Mouse (Mus musculus) brain, embryonic 18.5 days (tissue): ENCODE data around the gene Cyp4f13.

Experiments
- DNase-seq: peaks from one replicate; pipeline ENCODE4 v3.0.0-alpha.2; 2012; ENCODE audit warnings: low read depth, low spot score

Cyp4f13 gene

DNA sequence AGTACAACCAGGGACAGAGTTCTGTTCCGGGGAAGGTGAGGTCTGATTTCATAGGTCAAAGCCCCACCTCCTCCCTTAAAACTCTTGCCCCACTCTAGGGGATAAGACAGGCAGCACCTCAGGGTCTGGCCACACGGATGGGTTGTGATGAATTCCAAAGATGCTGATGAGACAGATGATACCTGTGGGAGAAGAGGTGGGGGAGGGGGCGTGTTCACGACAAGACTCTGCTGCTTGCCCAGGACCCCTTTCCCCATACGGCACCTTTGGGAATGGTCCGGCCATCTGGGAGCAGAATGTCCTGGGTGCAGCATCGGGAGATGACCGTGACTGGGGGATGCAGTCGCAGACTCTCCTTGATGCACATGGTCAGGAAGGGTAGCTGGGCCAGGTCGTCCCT, 41.0 kb downstream of the Cyp4f13 start:
- no peak for DNase-seq

DNA sequence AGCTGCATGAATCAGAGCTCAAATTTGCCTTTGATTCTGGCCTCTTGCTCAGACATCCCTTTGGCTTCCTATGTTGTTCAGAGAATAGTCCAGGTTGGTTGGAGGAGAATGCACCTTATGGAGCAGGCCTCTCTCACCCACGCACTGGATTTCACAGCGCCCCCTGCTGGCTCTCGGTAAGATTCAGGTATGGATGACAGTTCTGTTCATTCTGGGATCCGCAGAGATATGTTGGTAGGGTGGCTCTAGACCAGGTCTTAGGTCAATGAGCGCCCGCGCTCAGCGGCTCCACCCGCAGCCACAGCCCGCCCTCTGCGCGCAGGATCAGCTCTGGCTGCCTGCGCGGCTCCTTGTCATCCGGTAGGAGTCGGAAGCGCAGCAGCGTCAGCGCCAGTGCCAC, 42.0 kb downstream of the Cyp4f13 start:
- DNase-seq = no peak

DNA sequence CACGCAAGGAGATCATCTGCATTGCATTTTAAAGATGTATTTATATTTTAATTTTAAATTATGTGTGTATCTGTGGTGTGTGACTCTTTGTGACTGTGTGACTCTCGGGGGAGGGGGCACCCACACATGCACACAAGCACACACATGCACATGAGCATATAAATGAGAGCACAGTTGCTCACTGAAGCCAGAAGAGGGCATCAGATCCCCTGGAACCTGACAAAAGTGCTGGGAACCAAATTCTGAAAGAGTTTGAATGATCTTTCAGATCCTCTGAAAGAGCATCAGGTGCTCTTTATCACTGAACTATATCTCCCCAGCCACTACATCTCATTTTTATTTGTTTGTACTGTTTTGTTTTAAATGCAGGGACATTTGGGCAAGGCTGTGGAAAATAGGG, 42.8 kb downstream of the Cyp4f13 start:
- no peak for DNase-seq

DNA sequence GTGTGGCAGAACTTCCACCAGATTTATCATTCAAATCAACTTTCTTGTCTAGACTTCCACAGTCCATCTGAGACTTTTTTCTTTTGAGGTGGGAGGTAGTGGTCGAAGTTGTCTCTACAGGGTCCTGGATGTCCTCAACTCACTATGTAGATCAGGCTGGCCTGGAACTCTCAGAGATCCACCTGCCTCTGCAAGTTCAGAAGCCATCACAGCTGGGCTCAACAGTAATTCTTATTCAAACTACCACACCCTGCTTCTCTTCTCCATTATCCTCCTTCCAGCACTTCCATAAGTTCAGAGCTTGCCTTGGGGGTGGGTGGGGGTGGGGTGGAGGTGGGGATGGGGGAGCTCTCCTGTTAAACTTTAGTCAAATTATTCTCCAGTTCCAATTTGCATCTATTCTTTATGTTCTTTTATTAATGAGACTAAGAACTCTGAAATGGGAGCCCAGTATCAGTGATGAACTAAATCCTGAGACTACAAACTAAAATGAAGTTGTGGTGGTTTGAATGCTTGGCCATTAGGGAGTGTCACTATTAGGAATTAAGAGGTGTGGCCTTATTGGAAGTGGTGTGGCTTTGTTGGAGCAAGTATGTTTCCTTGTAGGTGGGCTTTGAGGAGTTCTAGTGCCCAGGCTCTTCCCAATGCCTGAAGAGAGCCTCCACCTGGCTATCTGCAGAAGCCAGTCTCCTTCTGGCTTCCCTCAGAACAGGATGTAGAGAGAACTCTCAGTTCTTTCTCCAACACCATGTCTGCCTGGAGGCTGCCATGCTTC, 45.3 kb downstream of the Cyp4f13 start:
- DNase-seq = no peak

DNA sequence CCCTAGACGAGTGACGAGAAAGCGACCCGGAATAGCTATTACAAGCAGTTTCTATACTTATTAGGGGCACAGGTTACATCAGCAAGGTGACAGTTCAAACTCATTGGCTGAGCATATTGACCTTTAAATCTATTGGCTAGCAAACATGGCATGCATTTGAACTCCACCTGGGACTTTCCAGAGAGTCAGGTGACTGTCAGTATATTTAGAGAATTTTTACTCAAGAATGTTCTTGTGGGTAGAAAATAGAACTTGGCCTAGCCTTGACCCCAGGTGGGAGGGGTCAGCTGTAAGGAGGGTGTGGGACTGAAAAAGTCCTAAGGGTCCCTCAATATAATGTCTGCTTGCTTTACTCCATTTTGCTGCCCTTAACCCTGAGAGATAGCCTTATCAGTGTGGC, 51.8 kb downstream of the Cyp4f13 start:
- DNase-seq = no peak

DNA sequence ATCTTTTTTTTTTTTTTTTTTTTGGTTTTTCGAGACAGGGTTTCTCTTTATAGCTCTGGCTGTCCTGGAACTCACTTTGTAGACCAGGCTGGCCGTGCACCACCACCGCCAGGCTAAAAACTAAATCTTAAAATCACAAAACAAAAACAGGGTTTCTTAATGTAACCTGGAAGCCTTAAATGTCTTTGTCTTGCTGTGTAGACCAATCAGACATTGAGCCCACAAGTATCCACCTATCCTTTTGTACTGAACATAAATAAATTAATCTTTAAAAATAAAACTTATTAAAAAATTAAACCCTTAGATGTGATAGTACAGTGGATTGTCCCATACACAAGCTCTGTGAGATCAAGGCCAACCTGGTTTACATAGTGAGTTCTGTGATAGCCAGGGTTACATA, 53.3 kb downstream of the Cyp4f13 start:
- no peak for DNase-seq

DNA sequence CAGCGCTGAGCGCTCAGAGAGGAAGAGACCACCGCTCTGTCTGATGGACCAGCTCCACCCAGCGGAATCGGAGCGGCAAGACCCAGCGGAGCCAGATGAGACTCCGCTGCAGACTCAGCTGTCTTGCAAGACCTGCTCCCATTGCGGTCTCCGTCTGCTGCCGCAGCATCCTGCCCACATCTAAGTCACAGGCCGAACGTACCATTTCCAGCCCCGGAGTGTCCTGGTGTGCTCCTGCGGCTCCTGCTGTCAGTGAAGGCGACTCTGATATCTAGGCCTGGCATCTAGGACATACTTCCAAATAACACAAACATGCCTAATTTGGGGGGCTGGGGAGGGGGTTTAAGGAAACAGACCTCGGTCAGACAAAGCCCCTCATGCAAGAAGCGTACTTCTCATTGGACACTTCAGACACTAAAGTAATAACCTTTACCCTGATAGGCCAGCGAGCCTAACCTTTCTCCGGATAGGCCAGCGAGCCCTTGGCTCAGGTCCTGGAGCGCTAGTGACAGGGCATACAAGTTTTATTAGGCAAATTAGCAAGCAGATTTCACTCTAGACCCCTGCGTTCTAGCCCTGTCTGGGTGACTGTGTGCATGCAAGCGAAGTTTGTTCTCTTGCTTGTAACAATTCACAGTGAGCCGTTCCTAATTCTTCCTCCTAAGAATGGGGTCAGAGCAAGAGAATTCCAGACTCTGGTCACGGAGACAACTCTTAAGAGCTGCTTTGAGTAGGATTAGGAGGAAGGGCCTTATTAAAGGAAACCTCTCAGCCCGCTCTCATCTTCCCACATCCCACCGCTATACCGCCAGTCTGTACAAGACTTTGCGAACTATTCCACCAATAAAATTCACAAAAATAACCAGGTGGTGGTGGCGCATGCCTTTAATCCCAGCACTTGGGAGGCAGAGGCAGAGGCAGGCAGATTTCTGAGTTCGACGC, 55.7 kb downstream of the Cyp4f13 start, which contains the start of gene Zfp870:
Gene Zfp870 (minus strand): TSS at position 404 of the 942 bp plus-strand sequence.
- DNase-seq = peak; percentile 86

DNA sequence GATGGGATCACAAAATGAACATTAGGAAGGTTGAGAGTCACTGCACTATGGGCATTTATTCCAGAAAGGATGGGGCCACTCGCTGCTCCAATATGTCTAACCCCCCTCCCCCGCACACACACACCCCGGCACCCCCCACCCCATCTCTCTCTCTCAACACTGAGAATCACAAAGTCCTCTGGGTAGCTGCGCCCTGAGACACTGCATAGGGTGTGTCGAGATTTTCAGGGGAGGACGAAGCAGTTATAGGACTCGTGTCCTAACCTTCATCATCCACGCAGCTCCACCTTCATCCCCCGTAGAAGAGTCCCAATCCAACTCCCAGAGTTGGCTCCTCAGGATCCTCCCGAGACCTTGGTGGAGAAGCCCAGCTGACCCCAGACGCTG, 56.4 kb downstream of the Cyp4f13 start:
- DNase-seq = no peak

DNA sequence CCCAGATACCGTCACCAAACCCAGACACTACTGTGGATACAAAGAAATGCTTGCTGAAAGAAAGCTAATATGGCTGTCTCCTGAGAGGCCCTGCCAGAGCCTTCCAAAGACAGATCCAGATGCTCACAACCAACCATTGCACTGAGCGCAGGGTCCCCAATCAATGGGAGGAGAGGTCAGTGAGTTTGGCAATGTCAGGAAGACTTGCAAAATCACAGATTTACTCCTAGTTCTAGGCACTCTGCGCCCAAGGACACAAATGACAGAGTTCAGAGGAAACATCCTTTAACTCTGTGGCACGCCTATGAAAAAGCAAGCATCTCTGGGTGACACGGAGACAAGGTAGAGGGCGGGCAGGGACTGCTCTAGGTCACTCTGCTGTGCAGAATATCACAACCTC, 57.6 kb downstream of the Cyp4f13 start:
- no peak for DNase-seq

DNA sequence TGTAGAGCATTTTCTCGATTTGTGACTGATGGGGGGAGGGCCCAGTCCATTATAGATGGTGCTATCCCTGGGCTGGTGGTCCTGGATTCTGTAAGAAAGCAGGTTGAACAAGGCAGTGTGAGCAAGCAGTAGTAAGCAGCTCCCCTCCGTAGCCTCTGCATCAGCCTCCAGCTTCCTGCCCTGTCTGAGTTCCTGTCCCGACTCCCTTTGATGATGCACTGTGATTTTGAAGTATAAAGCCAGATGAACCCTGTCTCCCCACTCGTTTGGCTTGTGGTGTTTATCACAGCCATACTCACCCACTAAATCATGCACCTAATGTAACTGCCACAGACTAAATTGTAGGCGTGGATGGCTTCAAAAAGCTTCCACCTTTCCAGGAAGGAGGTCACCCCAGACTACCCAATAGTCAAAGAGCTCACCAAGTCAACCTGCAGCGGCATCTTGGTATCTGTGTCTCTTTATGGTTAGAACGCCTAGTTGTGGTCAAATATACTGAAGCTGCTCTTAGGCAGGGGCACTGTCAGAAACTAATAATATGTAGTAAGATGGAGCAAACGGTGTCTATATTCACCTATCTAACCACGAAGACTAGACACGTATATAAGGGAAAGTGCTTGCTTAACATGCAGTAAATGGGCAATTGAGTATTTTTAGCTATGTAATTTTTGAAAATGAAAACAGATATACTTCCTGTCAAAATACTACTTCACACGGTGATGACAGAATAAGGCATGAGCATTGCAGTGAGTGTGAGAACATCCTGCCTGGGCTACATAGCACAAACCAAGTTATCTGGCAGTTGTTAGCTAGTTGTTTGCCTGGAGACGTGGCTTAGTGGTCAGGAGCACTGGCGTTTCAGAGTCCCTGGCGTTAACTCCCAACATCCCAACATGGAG, 66.6 kb downstream of the Cyp4f13 start:
- DNase-seq = no peak

DNA sequence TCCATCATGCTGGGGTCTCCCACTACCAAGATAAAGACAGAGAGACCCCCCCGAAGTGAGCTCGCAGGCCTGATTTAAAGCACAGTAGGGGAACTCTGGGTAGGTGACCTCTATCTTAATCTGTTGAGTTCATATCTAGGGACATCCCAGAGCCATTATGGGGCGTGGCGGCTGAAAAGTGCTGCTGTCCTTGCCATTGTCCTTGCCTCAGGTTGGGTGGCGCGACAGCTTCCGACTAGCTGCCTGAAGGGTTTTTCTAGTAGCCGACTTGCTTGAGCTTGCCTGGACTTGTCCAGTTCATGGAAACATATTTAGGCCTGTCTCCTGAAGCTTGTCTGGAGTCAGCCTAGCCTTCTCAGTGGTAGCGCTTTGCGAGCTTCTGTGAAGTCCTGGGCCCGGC, 68.4 kb downstream of the Cyp4f13 start:
- no peak for DNase-seq

DNA sequence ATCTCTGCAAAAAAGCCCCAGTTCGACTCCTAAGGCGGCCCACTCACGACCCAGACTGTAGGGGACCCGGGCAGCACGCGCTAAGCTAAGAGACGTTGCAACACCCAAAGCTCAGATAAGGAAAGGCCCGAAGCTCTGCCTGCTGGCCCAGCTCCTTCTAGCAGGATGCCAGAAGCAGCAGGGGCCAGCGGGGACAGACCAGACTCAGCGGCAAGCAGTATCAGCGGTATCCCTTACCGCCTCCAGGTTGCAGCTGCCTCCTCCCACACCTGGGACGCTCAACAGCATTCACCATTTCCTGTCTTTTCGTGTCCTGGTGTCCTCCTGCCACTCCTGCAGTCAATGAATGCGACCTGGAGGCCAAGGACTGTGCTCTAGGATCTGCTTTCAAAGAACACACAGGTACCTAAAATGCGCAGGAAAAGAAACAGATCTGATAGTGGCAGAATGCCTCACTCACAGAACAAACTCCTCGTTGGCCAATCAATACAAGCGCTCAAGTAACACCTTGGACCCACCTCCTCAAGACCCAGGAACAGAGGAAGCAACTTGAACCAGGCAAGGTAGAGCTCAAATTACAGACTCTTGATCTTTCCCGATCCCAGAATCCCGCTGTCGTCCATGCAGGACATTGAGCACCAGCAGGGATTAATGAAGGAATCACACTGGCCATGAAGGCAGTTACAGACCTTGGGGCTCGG, 69.6 kb downstream of the Cyp4f13 start:
- DNase-seq = no peak
